Mouse (Mus musculus): ENCODE measurements around the gene Ddx49. TPM values are rescaled to one million over a fixed set of nuclear protein-coding genes. Genes with fewer than 3 reads are reported as not detected.

Gene Ddx49
- 71.0 and 73.3 TPM in 2 replicates for total RNA-seq (2012; rRNA removed)

DNA sequence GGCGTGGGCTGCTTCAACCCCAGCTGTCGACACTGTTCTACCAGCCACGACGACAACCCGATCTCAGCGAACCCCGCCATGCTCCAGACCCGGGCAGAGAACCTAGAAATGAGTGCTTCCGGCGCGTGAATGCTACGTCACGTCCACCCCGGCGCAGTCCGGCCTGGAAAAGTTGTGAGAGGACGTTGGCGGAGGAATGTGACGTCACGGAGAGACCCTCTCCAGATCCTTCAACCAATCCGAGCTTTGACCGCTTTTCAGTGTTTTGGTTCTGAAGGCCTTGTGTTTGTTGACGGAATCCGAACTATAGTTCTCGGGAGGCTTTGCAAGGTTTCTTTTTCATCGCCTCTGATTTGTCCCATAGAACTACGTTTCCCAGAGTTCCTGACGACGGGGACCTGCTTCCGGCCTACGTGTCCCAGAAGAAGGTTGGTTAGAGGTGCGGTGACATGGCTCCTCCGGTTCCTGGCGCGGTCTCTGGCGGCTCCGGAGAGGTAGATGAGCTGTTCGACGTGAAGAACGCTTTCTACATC lies at the start of gene Ddx49, which contains the start of gene Cope:
Gene Ddx49, minus strand, starts transcription at position 132 of the 533 bp plus-strand sequence.
Gene Cope, plus strand, starts transcription at position 161 of the 533 bp plus-strand sequence.
- Histone ChIP-seq H3K9ac (ENCODE audit: insufficient read depth, low read depth, low read length, poor library complexity, severe bottlenecking) (peak within 1 kb of the TSS; percentile 84), H3K9me3 (ENCODE audit: control insufficient read depth, insufficient read depth, low read depth, low read length) (no peaks in the 10 kb centered on the region), H3K27ac (ENCODE audit: insufficient read depth, low read depth, low read length, poor library complexity, severe bottlenecking) (no peak within 1 kb of the TSS), H3K4me3 (ENCODE audit: insufficient read depth in 1 of 2, low read depth in 1 of 2, low read length in 2 of 2, poor library complexity in 1 of 2, severe bottlenecking in 1 of 2) (peak within 1 kb of the TSS; percentile 86 to 97), H3K4me1 (ENCODE audit: control insufficient read depth in 2 of 2, insufficient read depth in 2 of 2, low read length in 2 of 2, poor library complexity in 1 of 2) (no peaks in the 10 kb centered on the region), H3K36me3 (ENCODE audit: control insufficient read depth, insufficient read depth, low read length, poor library complexity, severe bottlenecking) (peaks cover 28% of the 10 kb centered on the region)
- TF ChIP-seq MAFK (IDR thresholded peaks at IDR 0.05; ENCODE audit: insufficient read depth, low read depth, low read length) (no peak), ZC3H11A (IDR thresholded peaks at IDR 0.05; ENCODE audit: borderline replicate concordance, low read depth, low read length) (peak; percentile 35; the same call in 1 of the 2 replicates), CHD2 (IDR thresholded peaks at IDR 0.05; ENCODE audit: low read depth, low read length) (peak; percentile 36; the same call in 1 of the 2 replicates), ZNF384 (IDR thresholded peaks at IDR 0.05; ENCODE audit: low read depth, low read length) (no peak), HCFC1 (IDR thresholded peaks at IDR 0.05; ENCODE audit: borderline replicate concordance, insufficient read depth, low read length) (peak; percentile 94)
- DNase-seq (ENCODE audit: low read depth, low spot score): peak; percentile 93
- in situ Hi-C loops (cut with MboI; ENCODE audit: low sequenced_read_pairs in 2 of 2, unreplicated experiment in 2 of 2): no loop called here

GRCm38 (mm10) chr8:70352000-70352384 lies 49.7 kb upstream of the Ddx49 start:
- no peak overlapping the region for H3K27ac ChIP-seq (ENCODE audit: insufficient read depth, low read depth, low read length, poor library complexity, severe bottlenecking)
- H3K4me1 ChIP-seq (ENCODE audit: control insufficient read depth in 2 of 2, insufficient read depth in 2 of 2, low read length in 2 of 2, poor library complexity in 1 of 2): peaks cover 12 to 34% of the 10 kb centered on the region in 2 experiments
- no peak for TF ChIP-seq ZNF384 (IDR thresholded peaks at IDR 0.05; ENCODE audit: low read depth, low read length)
- no peak for TF ChIP-seq CHD2 (IDR thresholded peaks at IDR 0.05; ENCODE audit: low read depth, low read length)
- TF ChIP-seq MAFK (IDR thresholded peaks at IDR 0.05; ENCODE audit: insufficient read depth, low read depth, low read length): no peak
- no peak for TF ChIP-seq HCFC1 (IDR thresholded peaks at IDR 0.05; ENCODE audit: borderline replicate concordance, insufficient read depth, low read length)
- no peak for TF ChIP-seq ZC3H11A (IDR thresholded peaks at IDR 0.05; ENCODE audit: borderline replicate concordance, low read depth, low read length)

DNA sequence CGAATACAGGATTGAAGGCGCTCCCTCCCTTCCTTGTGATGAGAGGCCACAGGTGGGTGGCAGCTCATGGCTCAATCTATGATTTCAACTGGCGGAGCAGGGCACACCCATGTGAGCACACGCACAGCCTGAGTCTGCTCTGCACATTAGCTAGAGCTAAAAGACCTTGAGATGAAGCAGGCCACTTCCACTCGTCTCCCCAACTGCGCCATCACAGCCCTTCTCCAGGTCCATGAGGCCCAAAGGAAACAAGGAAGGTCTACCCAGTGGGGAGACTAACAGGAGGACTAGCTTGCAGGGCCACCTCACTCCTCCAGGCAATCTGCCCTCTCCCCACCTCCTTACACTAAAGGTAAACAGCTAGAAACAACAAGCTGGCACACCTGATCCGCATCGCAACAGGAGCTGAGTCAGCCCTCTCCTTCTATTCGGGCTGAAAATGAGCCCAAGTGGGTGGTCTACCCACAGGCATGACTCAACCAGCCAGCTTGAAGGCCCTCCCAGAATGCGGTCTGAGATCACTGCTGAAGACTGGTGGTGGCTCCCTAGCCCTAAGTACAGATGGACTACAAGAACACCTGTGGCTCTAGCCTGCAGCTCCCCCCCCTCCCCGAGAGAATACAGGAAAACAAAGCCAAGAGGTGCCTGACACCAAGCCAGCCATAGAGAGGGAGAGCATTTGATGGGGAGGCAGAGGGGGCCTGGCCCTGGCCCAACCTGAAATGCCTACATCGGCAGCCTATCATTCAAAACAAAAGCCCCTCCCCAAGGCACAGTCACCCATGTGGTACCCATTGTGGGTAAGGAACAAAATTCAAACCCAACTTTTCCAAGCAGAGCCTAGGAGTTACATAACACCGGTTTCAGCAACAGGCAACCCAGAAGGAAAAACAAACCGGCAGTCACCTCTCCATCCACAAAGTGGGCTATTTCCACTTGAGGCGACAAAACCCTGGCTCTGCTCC lies 49.0 kb upstream of the Ddx49 start:
- no peaks in the 10 kb centered on the region for H3K9me3 ChIP-seq (ENCODE audit: control insufficient read depth, insufficient read depth, low read depth, low read length)
- H3K36me3 ChIP-seq (ENCODE audit: control insufficient read depth, insufficient read depth, low read length, poor library complexity, severe bottlenecking): peaks cover 34% of the 10 kb centered on the region; the same call in 1 of the 2 replicates
- DNase-seq (ENCODE audit: low read depth, low spot score): no peak
- peak overlapping the region; percentile 96 for H3K9ac ChIP-seq (ENCODE audit: insufficient read depth, low read depth, low read length, poor library complexity, severe bottlenecking)
- H3K4me3 ChIP-seq (ENCODE audit: insufficient read depth in 1 of 2, low read depth in 1 of 2, low read length in 2 of 2, poor library complexity in 1 of 2, severe bottlenecking in 1 of 2): peak overlapping the region; percentile 79 to 91
- in situ Hi-C loops (cut with MboI; ENCODE audit: low sequenced_read_pairs in 2 of 2, unreplicated experiment in 2 of 2): no loop called here
- 0 out of 2 replicates have a peak, but pooled peaks have one; percentile 33 for TF ChIP-seq MAFK (IDR thresholded peaks at IDR 0.05; ENCODE audit: insufficient read depth, low read depth, low read length)
- no peak for TF ChIP-seq HCFC1 (IDR thresholded peaks at IDR 0.05; ENCODE audit: borderline replicate concordance, insufficient read depth, low read length)
- peaks cover 9 to 37% of the 10 kb centered on the region in 2 experiments for H3K4me1 ChIP-seq (ENCODE audit: control insufficient read depth in 2 of 2, insufficient read depth in 2 of 2, low read length in 2 of 2, poor library complexity in 1 of 2)
- no peak overlapping the region for H3K27ac ChIP-seq (ENCODE audit: insufficient read depth, low read depth, low read length, poor library complexity, severe bottlenecking)

More at GRCm38 (mm10) chr8:70352000-70352384, 49.7 kb upstream of the Ddx49 start:
- Histone ChIP-seq H3K4me3 (ENCODE audit: insufficient read depth in 1 of 2, low read depth in 1 of 2, low read length in 2 of 2, poor library complexity in 1 of 2, severe bottlenecking in 1 of 2) (peak overlapping the region; percentile 79 to 91), H3K9ac (ENCODE audit: insufficient read depth, low read depth, low read length, poor library complexity, severe bottlenecking) (peak overlapping the region; percentile 96), H3K9me3 (ENCODE audit: control insufficient read depth, insufficient read depth, low read depth, low read length) (no peaks in the 10 kb centered on the region), H3K36me3 (ENCODE audit: control insufficient read depth, insufficient read depth, low read length, poor library complexity, severe bottlenecking) (peaks cover 29% of the 10 kb centered on the region; the same call in 1 of the 2 replicates)
- no peak for DNase-seq (ENCODE audit: low read depth, low spot score)
- in situ Hi-C loops (cut with MboI; ENCODE audit: low sequenced_read_pairs in 2 of 2, unreplicated experiment in 2 of 2): no loop called here

- peaks cover 51% of the 10 kb centered on the region for H3K36me3 ChIP-seq (ENCODE audit: control insufficient read depth, insufficient read depth, low read length, poor library complexity, severe bottlenecking)
- no peak overlapping the region for H3K9ac ChIP-seq (ENCODE audit: insufficient read depth, low read depth, low read length, poor library complexity, severe bottlenecking)
- no peak overlapping the region for H3K27ac ChIP-seq (ENCODE audit: insufficient read depth, low read depth, low read length, poor library complexity, severe bottlenecking)
- TF ChIP-seq ZC3H11A (IDR thresholded peaks at IDR 0.05; ENCODE audit: borderline replicate concordance, low read depth, low read length) (no peak), ZNF384 (IDR thresholded peaks at IDR 0.05; ENCODE audit: low read depth, low read length) (no peak), CHD2 (IDR thresholded peaks at IDR 0.05; ENCODE audit: low read depth, low read length) (no peak), HCFC1 (IDR thresholded peaks at IDR 0.05; ENCODE audit: borderline replicate concordance, insufficient read depth, low read length) (no peak)
- no peak overlapping the region for H3K4me3 ChIP-seq (ENCODE audit: insufficient read depth in 1 of 2, low read depth in 1 of 2, low read length in 2 of 2, poor library complexity in 1 of 2, severe bottlenecking in 1 of 2)
- peaks cover 0 to 36% of the 10 kb centered on the region in 2 experiments; a peak in 2 of 4 replicates for H3K4me1 ChIP-seq (ENCODE audit: control insufficient read depth in 2 of 2, insufficient read depth in 2 of 2, low read length in 2 of 2, poor library complexity in 1 of 2)
- in situ Hi-C loops (cut with MboI; ENCODE audit: low sequenced_read_pairs in 2 of 2, unreplicated experiment in 2 of 2): no loop called here
- no peak for DNase-seq (ENCODE audit: low read depth, low spot score)
- H3K9me3 ChIP-seq (ENCODE audit: control insufficient read depth, insufficient read depth, low read depth, low read length): no peaks in the 10 kb centered on the region
These were observed 45.7 kb upstream of the Ddx49 start for GRCm38 (mm10) chr8:70347860-70348420.
